Mouse (Mus musculus) olfactory bulb, adult 2 months (tissue): ENCODE results near the gene Angptl8. TPM values are rescaled to one million over a fixed set of nuclear protein-coding genes. Genes with fewer than 3 reads are reported as not detected.

ENCODE experiments used
- H3K27ac ChIP-seq: fragments of 200-500 bp; 2 replicates; pipeline ENCODE4 v1.5.1; 2012; ENCODE audit warnings: low read depth, low read length; ENCODE audit not compliant: insufficient read depth
- H3K4me1 ChIP-seq: fragments of 200-500 bp; 2 replicates; pipeline ENCODE4 v1.6.1; 2012; ENCODE audit warnings: low read length; ENCODE audit not compliant: control insufficient read depth, insufficient read depth
- H3K4me3 ChIP-seq: fragments of 200-500 bp; 2 replicates; pipeline ENCODE4 v1.5.1; 2012; ENCODE audit warnings: mild to moderate bottlenecking, low read depth, low read length, moderate library complexity; ENCODE audit not compliant: insufficient read depth
- CTCF ChIP-seq: fragments of 200-500 bp; IDR thresholded peaks from 2 replicates; pipeline ENCODE4 v1.5.1; 2012; ENCODE audit warnings: low read depth, mild to moderate bottlenecking, low read length, moderate library complexity; ENCODE audit not compliant: insufficient read depth
- POLR2A ChIP-seq: fragments of 200-500 bp; IDR thresholded peaks from 2 replicates; pipeline ENCODE4 v1.6.1; 2012; ENCODE audit warnings: mild to moderate bottlenecking, low read depth, low read length, moderate library complexity; ENCODE audit not compliant: insufficient read depth
- WGBS: fragments of 180-500 bp; shearing (Covaris S2); methylation state at CpG from one replicate; pipeline ENCODE4 v1.1.7; 2018; 5-methylcytosine and 5-hydroxymethylcytosine counted together
- polyA plus RNA-seq: library from polyadenylated mRNA; stranded (reverse); fragments of >200 nt; gene quantifications from 2 replicates; pipeline ENCODE4 v1.2.4, GENCODE M21; 2012; ENCODE audit warnings: low replicate concordance; ENCODE audit not compliant: missing spikeins, insufficient read depth, insufficient read length

Gene Angptl8
- polyA plus RNA-seq, 1 experiment: not detected

GRCm38 (mm10) chr9:21841340-21841739, 6.0 kb downstream of the Angptl8 start:
- 95% methylated on average over 6 of the region's 6 CpGs for WGBS
- no peak overlapping the region for H3K4me3 ChIP-seq
- no peak for TF ChIP-seq POLR2A
- TF ChIP-seq CTCF: no peak
- H3K27ac ChIP-seq: no peak overlapping the region
- H3K4me1 ChIP-seq: peaks cover 7% of the 10 kb centered on the region

- peaks cover 10% of the 10 kb centered on the region for H3K4me1 ChIP-seq
- H3K4me3 ChIP-seq: no peak overlapping the region
- TF ChIP-seq CTCF: no peak
- no peak for TF ChIP-seq POLR2A
- H3K27ac ChIP-seq: no peak overlapping the region
- 55% methylated on average over 5 of the region's 5 CpGs for WGBS
These were observed 7.1 kb downstream of the Angptl8 start for GRCm38 (mm10) chr9:21842391-21842790.

GRCm38 (mm10) chr9:21843086-21843485, 7.8 kb downstream of the Angptl8 start:
- Histone ChIP-seq H3K27ac (no peak overlapping the region), H3K4me1 (peaks cover 14% of the 10 kb centered on the region), H3K4me3 (no peak overlapping the region)
- TF ChIP-seq POLR2A (no peak), CTCF (no peak)
- 41% methylated on average over 6 of the region's 6 CpGs for WGBS

- no peak for TF ChIP-seq POLR2A
- no peak for TF ChIP-seq CTCF
- Histone ChIP-seq H3K27ac (no peak overlapping the region), H3K4me1 (peaks cover 14% of the 10 kb centered on the region), H3K4me3 (no peak overlapping the region)
- WGBS: 65% methylated on average over 14 of the region's 14 CpGs
These were observed 10.2 kb downstream of the Angptl8 start for GRCm38 (mm10) chr9:21845381-21846080.

- no peak overlapping the region for H3K4me3 ChIP-seq
- H3K4me1 ChIP-seq: peaks cover 14% of the 10 kb centered on the region
- H3K27ac ChIP-seq: no peak overlapping the region
- TF ChIP-seq CTCF (no peak), POLR2A (no peak)
- 36% methylated on average over 11 of the region's 11 CpGs for WGBS
These were observed 11.5 kb downstream of the Angptl8 start for GRCm38 (mm10) chr9:21846755-21847341.

DNA sequence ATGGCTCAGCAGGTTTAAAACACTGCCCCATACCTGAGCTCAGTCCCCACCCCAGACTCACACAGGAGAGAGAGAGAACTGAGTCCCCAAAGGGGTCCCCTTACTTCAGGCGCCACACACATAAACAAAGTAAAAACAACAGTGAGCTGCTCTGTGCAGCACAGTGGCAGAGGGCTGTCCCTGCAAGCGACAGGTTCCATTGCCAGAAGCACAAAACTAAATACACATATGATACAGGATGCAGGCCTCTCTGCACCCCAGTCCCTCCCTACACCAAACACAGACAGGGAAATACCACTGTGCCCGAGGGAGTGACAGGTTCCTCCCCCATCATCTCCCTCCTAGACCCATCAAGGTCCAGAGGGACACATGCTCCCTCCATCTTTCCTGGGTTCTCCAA, 12.1 kb downstream of the Angptl8 start:
- TF ChIP-seq POLR2A (no peak), CTCF (no peak)
- no peak overlapping the region for H3K4me3 ChIP-seq
- no peak overlapping the region for H3K27ac ChIP-seq
- peaks cover 12% of the 10 kb centered on the region for H3K4me1 ChIP-seq
- WGBS: 54% methylated on average over 3 of the region's 3 CpGs

DNA sequence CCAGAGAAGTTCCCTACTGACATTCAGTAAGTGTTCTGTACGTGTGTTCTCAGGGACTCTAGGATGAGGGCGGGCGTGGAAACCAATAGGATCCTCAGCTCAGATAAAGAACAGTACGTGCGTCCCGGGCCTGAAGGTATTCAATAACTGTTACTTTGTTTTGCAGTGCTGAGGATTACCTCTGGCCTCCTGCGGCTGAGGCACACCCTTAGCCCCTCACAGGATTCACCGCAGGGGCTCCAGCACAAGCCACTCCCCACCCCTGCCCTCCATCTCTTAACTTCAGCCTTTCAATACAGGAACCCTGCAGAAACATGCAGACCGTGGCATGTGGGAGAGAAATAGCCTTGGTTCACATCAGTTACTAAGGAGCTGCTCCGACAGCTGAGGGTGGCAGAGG, 12.6 kb downstream of the Angptl8 start:
- TF ChIP-seq POLR2A (no peak), CTCF (no peak)
- Histone ChIP-seq H3K4me1 (peaks cover 12% of the 10 kb centered on the region), H3K27ac (no peak overlapping the region), H3K4me3 (no peak overlapping the region)
- WGBS: 62% methylated on average over 10 of the region's 10 CpGs

GRCm38 (mm10) chr9:21849691-21850677, 14.7 kb downstream of the Angptl8 start:
- TF ChIP-seq POLR2A (no peak), CTCF (no peak)
- Histone ChIP-seq H3K27ac (no peak overlapping the region), H3K4me1 (peaks cover 17% of the 10 kb centered on the region), H3K4me3 (no peak overlapping the region)
- 81% methylated on average over 7 of the region's 7 CpGs for WGBS

DNA sequence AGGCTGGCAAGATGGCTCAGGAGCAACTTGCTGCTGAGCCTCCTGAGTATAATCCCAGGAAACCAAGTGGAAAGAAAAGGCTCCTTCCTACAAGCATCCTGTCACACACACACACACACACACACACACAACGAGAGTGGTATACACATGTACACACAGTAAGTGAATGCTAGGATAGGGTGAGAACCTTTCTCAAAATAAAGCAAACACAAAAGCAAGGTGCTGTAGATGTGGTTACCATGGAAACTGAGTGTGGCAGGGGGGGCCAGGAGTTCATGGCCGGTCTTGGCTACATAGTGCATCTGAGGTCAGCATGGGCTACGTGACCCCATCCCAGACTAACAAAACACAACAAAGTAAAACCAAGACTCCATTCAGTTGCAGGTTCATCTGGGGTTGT, 15.8 kb downstream of the Angptl8 start:
- WGBS: 61% methylated on average over 3 of the region's 3 CpGs
- Histone ChIP-seq H3K4me1 (peaks cover 19% of the 10 kb centered on the region), H3K4me3 (no peak overlapping the region), H3K27ac (no peak overlapping the region)
- TF ChIP-seq POLR2A (no peak), CTCF (no peak)
